In genomic region chr15:93266361-93266760, GRCm38 (mm10) we compare ENCODE assay signal across 11 mouse cellular contexts. TPM values are rescaled to one million over a fixed set of nuclear protein-coding genes. Genes with fewer than 3 reads are reported as not detected.
DNase-seq lines count a peak whose midpoint lies in the region; ATAC-seq and TF ChIP-seq lines count a peak whose summit lies in the region.
"Had no signal": no experiment of that assay in that cellular context is flagged by ENCODE, and none has a peak within 500 bp of the region (broad histone marks: within the 10 kb centered on the region; RNA-seq: fewer than 3 reads in every experiment).

No protein-coding gene starts in this region.

- no peak for TF ChIP-seq POLR2A in cerebellum, adult 2 months (IDR thresholded peaks at IDR 0.05; ENCODE audit: borderline replicate concordance, insufficient read depth, low read length)

- no peaks in the 10 kb centered on the region for H3K27me3 ChIP-seq in cerebellum, adult 2 months (ENCODE audit: control insufficient read depth, insufficient read depth, low read length)
- H3K27me3 ChIP-seq in heart, embryonic 13.5 days (replicated peaks) = no peaks in the 10 kb centered on the region
- H3K27me3 ChIP-seq: embryonic facial prominence, embryonic 13.5 days; limb, embryonic 15.5 days had no signal

- ATAC-seq in heart, embryonic 13.5 days (ENCODE audit: extremely low read depth, insufficient number of reproducible peaks, low FRiP score, low TSS enrichment) = no peak

- peak; percentile 31 to 37 for DNase-seq in cerebellum, adult 2 months
- DNase-seq in cerebellum, adult 9-10 months = no peak
- no peak for DNase-seq in heart, postnatal 4 days
- peak; percentile 75 for DNase-seq in adrenal gland, adult 2 months
- peak; percentile 36 for DNase-seq in brain, adult 2 months (ENCODE audit: low read depth, low spot score)
- DNase-seq in gastrocnemius, adult 8-10 months (ENCODE audit: low spot score in 2 of 2) = no peak
- no peak for DNase-seq in right cerebral cortex, postnatal 10 days (ENCODE audit: low spot score in 2 of 2)

- peaks cover 10% of the 10 kb centered on the region for H3K36me3 ChIP-seq in heart, embryonic 13.5 days

- TF ChIP-seq CTCF in cerebellum, adult 2 months (IDR thresholded peaks at IDR 0.05; ENCODE audit: borderline replicate concordance, insufficient read depth, low read depth, low read length) = no peak

- H3K4me3 ChIP-seq in cerebellum, adult 2 months (replicated peaks; ENCODE audit: insufficient read depth, low read depth, low read length) = peak overlapping the region; percentile 19
- no peak overlapping the region for H3K4me3 ChIP-seq in heart, embryonic 13.5 days
- H3K4me3 ChIP-seq: embryonic facial prominence, embryonic 13.5 days; limb, embryonic 15.5 days; myocyte had no signal

- H3K27ac ChIP-seq in cerebellum, adult 2 months (ENCODE audit: insufficient read depth, low read length) = no peak overlapping the region
- no peak overlapping the region for H3K27ac ChIP-seq in heart, embryonic 13.5 days (replicated peaks)
- H3K27ac ChIP-seq: embryonic facial prominence, embryonic 13.5 days; limb, embryonic 15.5 days had no signal

- no peaks in the 10 kb centered on the region for H3K9me3 ChIP-seq in heart, embryonic 13.5 days
- H3K9me3 ChIP-seq: embryonic facial prominence, embryonic 13.5 days; limb, embryonic 15.5 days had no signal

- 19% methylated on average over 16 of the region's 16 CpGs for WGBS in cerebellum, adult 2 months
- WGBS in heart, embryonic 13.5 days = 76% methylated on average over 16 of the region's 16 CpGs

- peaks cover 5% of the 10 kb centered on the region for H3K4me1 ChIP-seq in cerebellum, adult 2 months (ENCODE audit: control insufficient read depth, insufficient read depth, low read length)
- peaks cover 24% of the 10 kb centered on the region for H3K4me1 ChIP-seq in heart, embryonic 13.5 days

- H3K4me2 ChIP-seq in heart, embryonic 13.5 days = no peak overlapping the region
- H3K4me2 ChIP-seq: embryonic facial prominence, embryonic 13.5 days; limb, embryonic 15.5 days had no signal

- 0 out of 2 replicates have a peak overlapping the region, but pooled peaks have one; percentile 24 for H3K9ac ChIP-seq in heart, embryonic 13.5 days
- H3K9ac ChIP-seq: embryonic facial prominence, embryonic 13.5 days; limb, embryonic 15.5 days had no signal

RNA-seq across cellular contexts. Expression of gene Gxylt1, which starts 8.6 kb away (rescaled TPM):
- 9.1 and 9.3 TPM in 2 replicates for polyA plus RNA-seq in cerebellum, adult 2 months (2012; rRNA removed)
- polyA plus RNA-seq in heart, embryonic 13.5 days (2015; fragmentation: Nextera tagmentation; extraction: Ambion mirVana) = 7.0 and 8.5 TPM in 2 replicates
- 10 to 100 TPM; 14.8 to 16.0 TPM for total RNA-seq in heart, postnatal 4 days (2021)
- total RNA-seq in adrenal gland, adult 2 months (2021) = 10 to 100 TPM; 22.5 to 46.4 TPM
- polyA plus RNA-seq in adrenal gland, adult 2 months (2012; rRNA removed) = 1.2 and 2.2 TPM in 2 replicates
- total RNA-seq in gastrocnemius, adult 8-10 months (2022) = 1 to 10 TPM; 5.0 to 7.5 (median 6.5) TPM

Comparison
In these comparisons a context has a peak if more than half of its experiments do, and no peak if none do; other contexts are left out.
1. DNase-seq: peak in cerebellum, adult 2 months (2 of 2), adrenal gland, adult 2 months (single experiment) and brain, adult 2 months (single experiment); none in cerebellum, adult 9-10 months (single experiment), heart, postnatal 4 days (single experiment), gastrocnemius, adult 8-10 months (0 of 2) and right cerebral cortex, postnatal 10 days (0 of 2).